Mouse (Mus musculus) activated CD4-positive, CD25-positive, alpha-beta regulatory T cell, adult 9 weeks (primary cell): Measurements from ENCODE around the gene Skint7. TPM values are rescaled to one million over a fixed set of nuclear protein-coding genes. Genes with fewer than 3 reads are reported as not detected.

Experiments used
- polyA plus RNA-seq: library from polyadenylated mRNA; unstranded; fragments of 100-300 nt; shearing (Covaris generic); gene quantifications from one replicate; pipeline ENCODE4 v1.2.1, GENCODE M21; 2017

Gene Skint7
- not detected for polyA plus RNA-seq

DNA sequence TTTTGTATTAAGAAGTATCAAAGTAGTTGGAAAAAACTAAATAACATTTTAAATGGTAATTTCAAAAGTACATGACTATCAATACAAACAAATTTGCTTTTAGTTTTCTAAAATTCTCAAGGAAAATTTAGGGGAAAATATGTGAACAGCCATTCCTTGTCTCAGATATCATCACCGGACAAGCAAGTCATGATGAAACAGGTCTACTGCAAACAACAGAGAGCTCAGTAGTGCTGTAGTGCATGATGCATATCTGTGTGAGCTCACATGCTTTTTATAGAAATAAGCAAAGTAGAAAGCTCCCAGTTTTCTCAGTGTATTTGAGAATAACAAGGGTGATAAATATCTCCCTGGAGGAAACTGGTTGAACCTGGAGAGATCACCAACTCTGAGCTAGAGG lies at the start of gene Skint7:
Gene Skint7, plus strand, starts transcription at position 301 of the 400 bp plus-strand sequence.

DNA sequence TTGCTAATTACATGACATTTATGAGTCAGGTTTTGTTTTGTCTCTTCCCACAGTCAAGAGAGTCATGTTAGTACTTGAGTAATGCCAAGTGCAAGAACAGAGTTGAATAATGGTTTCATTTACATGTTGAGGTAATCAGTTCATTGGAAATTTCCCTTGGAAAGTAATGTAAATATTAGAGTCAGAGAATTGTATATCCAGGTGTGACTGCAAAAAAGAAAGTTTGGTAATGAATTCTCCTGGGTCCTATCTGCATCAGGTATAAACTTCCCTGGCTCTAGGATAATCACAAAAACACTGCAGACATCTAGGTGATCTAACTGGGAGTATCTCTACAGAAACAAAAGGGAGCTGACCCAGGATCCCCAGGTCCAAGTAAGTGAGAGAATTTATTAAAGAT lies 33.2 kb downstream of the Skint7 start, which contains the start of gene Skint1:
Gene Skint1, plus strand, starts transcription at position 301 of the 400 bp plus-strand sequence.

Other genes with a start within 250 kb of the Skint7 start
- gene Slc5a9, start 70.0 kb upstream of the Skint7 start, polyA plus RNA-seq: not detected
- gene Skint8, start 53.5 kb upstream of the Skint7 start, polyA plus RNA-seq: not detected
- not detected for gene Skint1, start 33.3 kb downstream of the Skint7 start, polyA plus RNA-seq
- not detected for gene Skint4, start 99.1 kb downstream of the Skint7 start, polyA plus RNA-seq